8 mouse cellular contexts compared by ENCODE assay signal in genomic region chr4:22476967-22477710, GRCm38 (mm10). TPM values are rescaled to one million over a fixed set of nuclear protein-coding genes. Genes with fewer than 3 reads are reported as not detected.
A peak's percentile ranks its signal among the peaks of the same experiment; 100 is the strongest.
DNase-seq lines count a peak whose midpoint lies in the region; ATAC-seq and TF ChIP-seq lines count a peak whose summit lies in the region.

No protein-coding gene starts in this region.

- H3K27ac ChIP-seq in heart, embryonic 12.5 days (ENCODE audit: poor library complexity, severe bottlenecking): no peak overlapping the region
- no peak overlapping the region for H3K27ac ChIP-seq in ES-Bruce4 (ENCODE audit: insufficient read depth, low read length)
- H3K27ac ChIP-seq in hindbrain, embryonic 15.5 days (replicated peaks): peak overlapping the region; percentile 83
- no peak overlapping the region for H3K27ac ChIP-seq in liver, postnatal 0 days (ENCODE audit: low read depth)
- no peak overlapping the region for H3K27ac ChIP-seq in stomach, embryonic 16.5 days (ENCODE audit: low read length)

- H3K4me1 ChIP-seq in heart, embryonic 12.5 days (replicated peaks): peaks cover 15% of the 10 kb centered on the region; the same call in 1 of the 2 replicates
- no peaks in the 10 kb centered on the region for H3K4me1 ChIP-seq in ES-Bruce4 (ENCODE audit: control insufficient read depth, insufficient read depth, low read length)
- H3K4me1 ChIP-seq in hindbrain, embryonic 15.5 days (replicated peaks): peaks cover 40% of the 10 kb centered on the region
- H3K4me1 ChIP-seq in liver, postnatal 0 days (ENCODE audit: insufficient read depth): no peaks in the 10 kb centered on the region
- peaks cover 5% of the 10 kb centered on the region; the same call in 1 of the 2 replicates for H3K4me1 ChIP-seq in stomach, embryonic 16.5 days (ENCODE audit: control insufficient read depth, insufficient read depth, low read length)

- no peaks in the 10 kb centered on the region for H3K9me3 ChIP-seq in heart, embryonic 12.5 days (replicated peaks)
- no peaks in the 10 kb centered on the region for H3K9me3 ChIP-seq in ES-Bruce4 (replicated peaks; ENCODE audit: control insufficient read depth, insufficient read depth, low read length, poor library complexity, severe bottlenecking)
- H3K9me3 ChIP-seq in hindbrain, embryonic 15.5 days: no peaks in the 10 kb centered on the region
- H3K9me3 ChIP-seq in liver, postnatal 0 days (ENCODE audit: low read length): no peaks in the 10 kb centered on the region
- H3K9me3 ChIP-seq in stomach, embryonic 16.5 days (replicated peaks; ENCODE audit: control insufficient read depth, low read length): no peaks in the 10 kb centered on the region

- peaks cover 71% of the 10 kb centered on the region for H3K27me3 ChIP-seq in heart, embryonic 12.5 days (replicated peaks)
- peaks cover 26% of the 10 kb centered on the region for H3K27me3 ChIP-seq in ES-Bruce4 (ENCODE audit: control insufficient read depth, insufficient read depth, low read length, poor library complexity, severe bottlenecking)
- H3K27me3 ChIP-seq in hindbrain, embryonic 15.5 days: no peaks in the 10 kb centered on the region
- H3K27me3 ChIP-seq in liver, postnatal 0 days (ENCODE audit: insufficient read depth, low read length): peaks cover 52% of the 10 kb centered on the region
- H3K27me3 ChIP-seq in stomach, embryonic 16.5 days (ENCODE audit: control insufficient read depth, insufficient read depth, low read length): peaks cover 71% of the 10 kb centered on the region

- TF ChIP-seq CTCF in ES-Bruce4 (IDR thresholded peaks at IDR 0.05; ENCODE audit: low read depth, low read length): peak; percentile 55
- peak; percentile 71 for TF ChIP-seq CTCF in liver, postnatal 0 days (IDR thresholded peaks at IDR 0.05; ENCODE audit: low read depth)

- H3K4me3 ChIP-seq in heart, embryonic 12.5 days: peak overlapping the region; percentile 48
- H3K4me3 ChIP-seq in ES-Bruce4 (ENCODE audit: low read depth, low read length): peak overlapping the region; percentile 55
- peak overlapping the region; percentile 44 for H3K4me3 ChIP-seq in hindbrain, embryonic 15.5 days
- H3K4me3 ChIP-seq in liver, postnatal 0 days (ENCODE audit: low read depth, low read length): no peak overlapping the region; the same call in 1 of the 2 replicates
- peak overlapping the region; percentile 28 for H3K4me3 ChIP-seq in stomach, embryonic 16.5 days (replicated peaks; ENCODE audit: low read length)

- no peak for DNase-seq in heart, postnatal 25 days (ENCODE audit: low spot score)
- peak; percentile 87 for DNase-seq in embryo, embryonic 11 days
- peak; percentile 30 for DNase-seq in liver, postnatal 0 days

- peak; percentile 68 for ATAC-seq in heart, embryonic 12.5 days (ENCODE audit: insufficient number of reproducible peaks, low FRiP score)
- ATAC-seq in hindbrain, embryonic 15.5 days (ENCODE audit: low FRiP score, low read depth): peak; percentile 78
- no peak for ATAC-seq in liver, postnatal 0 days
- 0 out of 2 replicates have a peak, but pooled peaks have one; percentile 25 for ATAC-seq in stomach, embryonic 16.5 days (ENCODE audit: insufficient read depth, low FRiP score)
- no peak for ATAC-seq in CD4-positive, CD25-positive, alpha-beta regulatory T cell, adult 4 months

- intact Hi-C loops in heart, postnatal 25 days (cut with DNase I): loop anchor here (5.0 kb wide), 1 partner anchor 1675 kb away; no protein-coding TSS in a partner anchor

- under 1% methylated on average over 20 of the region's 23 CpGs for WGBS in heart, embryonic 12.5 days
- under 1% methylated on average over 23 of the region's 23 CpGs for WGBS in hindbrain, embryonic 15.5 days
- 2% methylated on average over 23 of the region's 23 CpGs for WGBS in liver, postnatal 0 days (ENCODE audit: insufficient replicate concordance)
- 1% methylated on average over 23 of the region's 23 CpGs for WGBS in stomach, embryonic 16.5 days

- no peak for TF ChIP-seq EP300 in ES-Bruce4 (IDR thresholded peaks at IDR 0.05; ENCODE audit: insufficient read depth, low read depth, low read length)
- TF ChIP-seq EP300 in liver, postnatal 0 days (IDR thresholded peaks at IDR 0.05; ENCODE audit: low read depth): no peak

- TF ChIP-seq POLR2A in ES-Bruce4 (IDR thresholded peaks at IDR 0.05; ENCODE audit: insufficient read depth, low read length): no peak

- H3K36me3 ChIP-seq in heart, embryonic 12.5 days: no peaks in the 10 kb centered on the region
- H3K36me3 ChIP-seq in ES-Bruce4 (ENCODE audit: control insufficient read depth, insufficient read depth, low read length, poor library complexity, severe bottlenecking): no peaks in the 10 kb centered on the region
- no peaks in the 10 kb centered on the region for H3K36me3 ChIP-seq in hindbrain, embryonic 15.5 days
- H3K36me3 ChIP-seq in liver, postnatal 0 days (replicated peaks; ENCODE audit: insufficient read depth, low read length): no peaks in the 10 kb centered on the region
- H3K36me3 ChIP-seq in stomach, embryonic 16.5 days (ENCODE audit: control insufficient read depth, insufficient read depth, low read length): no peaks in the 10 kb centered on the region

- 0 out of 2 replicates have a peak overlapping the region, but pooled peaks have one; percentile 46 for H3K9ac ChIP-seq in heart, embryonic 12.5 days
- H3K9ac ChIP-seq in ES-Bruce4 (ENCODE audit: low read depth, poor library complexity, severe bottlenecking): no peak overlapping the region
- H3K9ac ChIP-seq in hindbrain, embryonic 15.5 days: peak overlapping the region; percentile 49
- H3K9ac ChIP-seq in liver, postnatal 0 days (replicated peaks): no peak overlapping the region
- 0 out of 2 replicates have a peak overlapping the region, but pooled peaks have one; percentile 39 for H3K9ac ChIP-seq in stomach, embryonic 16.5 days (ENCODE audit: low read length)

- H3K4me2 ChIP-seq in heart, embryonic 12.5 days: peak overlapping the region; percentile 85
- H3K4me2 ChIP-seq in hindbrain, embryonic 15.5 days: peak overlapping the region; percentile 96
- H3K4me2 ChIP-seq in liver, postnatal 0 days (ENCODE audit: low read depth, low read length): no peak overlapping the region
- peak overlapping the region; percentile 54 for H3K4me2 ChIP-seq in stomach, embryonic 16.5 days (ENCODE audit: low read depth, low read length)

RNA-seq across cellular contexts. Expression of gene Pou3f2, which starts 11.0 kb away (rescaled TPM):
- polyA plus RNA-seq in heart, embryonic 12.5 days (2016; fragmentation: Nextera tagmentation; extraction: Ambion mirVana): 0.18 TPM in 1 of 2 replicates, not detected in the other
- not detected for total RNA-seq in heart, postnatal 25 days (2021)
- polyA plus RNA-seq in ES-Bruce4 (2011; ENCODE audit: insufficient read depth, insufficient read length, low read depth, missing spikeins): 0.10 TPM in 1 of 2 replicates, not detected in the other
- polyA plus RNA-seq in hindbrain, embryonic 15.5 days (2015; fragmentation: Nextera tagmentation; extraction: Ambion mirVana): 21.0 and 33.1 TPM in 2 replicates
- polyA plus RNA-seq in liver, postnatal 0 days (2015; fragmentation: Nextera tagmentation; extraction: Ambion mirVana): not detected in 2 replicates
- polyA plus RNA-seq in stomach, embryonic 16.5 days (2015; fragmentation: Nextera tagmentation; extraction: Ambion mirVana): 0.03 TPM in 1 of 2 replicates, not detected in the other
- polyA plus RNA-seq in CD4-positive, CD25-positive, alpha-beta regulatory T cell, adult 4 months (2017; shearing (Covaris generic)): under 1 TPM in 1 of 2 experiments, not detected in 1; 0.20 TPM

Comparison
In these comparisons a context has a peak if more than half of its experiments do, and no peak if none do; other contexts are left out.
1. ATAC-seq: peak in heart, embryonic 12.5 days (single experiment), hindbrain, embryonic 15.5 days (single experiment) and stomach, embryonic 16.5 days (single experiment); none in liver, postnatal 0 days (single experiment) and CD4-positive, CD25-positive, alpha-beta regulatory T cell, adult 4 months (single experiment).
2. H3K9ac ChIP-seq: peak in heart, embryonic 12.5 days (single experiment), hindbrain, embryonic 15.5 days (single experiment) and stomach, embryonic 16.5 days (single experiment); none in ES-Bruce4 (single experiment) and liver, postnatal 0 days (single experiment).
3. RNA of gene Pou3f2, which starts 11.0 kb away (polyA plus RNA-seq): 21.0 to 33.1 TPM in hindbrain, embryonic 15.5 days; 0.20 TPM in CD4-positive, CD25-positive, alpha-beta regulatory T cell, adult 4 months, 0.18 TPM in heart, embryonic 12.5 days, 0.10 TPM in ES-Bruce4, 0.03 TPM in stomach, embryonic 16.5 days and not detected in liver, postnatal 0 days; every median in the first group is over 10 times any median in the second.